Mouse (Mus musculus) spleen, adult 2 months (tissue): ENCODE measurements around the gene Ppm1h. TPM values are rescaled to one million over a fixed set of nuclear protein-coding genes. Genes with fewer than 3 reads are reported as not detected.

Experiments
- DNase-seq, 2 experiments: peaks; one replicate each; pipeline versions ENCODE4 v3.0.0 to v3.0.0-alpha.2; 2012 to 2021; ENCODE audit warnings: low spot score in 2 of 2, low read depth in 1 of 2
- H3K27ac ChIP-seq: fragments of 200-500 bp; 2 replicates; pipeline ENCODE4 v1.5.1; 2012; ENCODE audit warnings: low read length, inconsistent platforms; ENCODE audit not compliant: insufficient read depth
- H3K27me3 ChIP-seq: fragments of 200-500 bp; 2 replicates; pipeline ENCODE4 v1.6.1; 2012; ENCODE audit warnings: mild to moderate bottlenecking, moderate library complexity, low read length, inconsistent platforms; ENCODE audit not compliant: control insufficient read depth, insufficient read depth
- H3K36me3 ChIP-seq: fragments of 200-500 bp; 2 replicates; pipeline ENCODE4 v1.6.1; 2012; ENCODE audit warnings: mild to moderate bottlenecking, low read length, inconsistent platforms; ENCODE audit not compliant: control insufficient read depth, insufficient read depth
- H3K4me1 ChIP-seq: fragments of 200-500 bp; 2 replicates; pipeline ENCODE4 v1.6.1; 2011; ENCODE audit warnings: inconsistent platforms; ENCODE audit not compliant: control insufficient read depth, insufficient read depth, insufficient read length
- H3K4me3 ChIP-seq: fragments of 200-500 bp; 2 replicates; pipeline ENCODE4 v1.5.1; 2011; ENCODE audit warnings: mild to moderate bottlenecking, inconsistent platforms; ENCODE audit not compliant: insufficient read depth, insufficient read length; ENCODE audit errors: extremely low read depth
- CTCF ChIP-seq: fragments of 200-500 bp; IDR thresholded peaks from 2 replicates; pipeline ENCODE4 v1.5.1; 2011; ENCODE audit warnings: mild to moderate bottlenecking, inconsistent platforms; ENCODE audit not compliant: insufficient read depth, insufficient read length, insufficient replicate concordance; ENCODE audit errors: extremely low read depth
- POLR2A ChIP-seq: fragments of 200-500 bp; IDR thresholded peaks from 2 replicates; pipeline ENCODE4 v1.6.1; 2011; ENCODE audit warnings: low read depth, low read length, inconsistent platforms
- WGBS: fragments of 180-500 bp; shearing (Covaris S2); methylation state at CpG from one replicate; pipeline ENCODE4 v1.1.7; 2018; 5-methylcytosine and 5-hydroxymethylcytosine counted together
- polyA plus RNA-seq: library from polyadenylated mRNA; depleted of rRNA; stranded (reverse); fragments of >200 nt; gene quantifications from 2 replicates; pipeline ENCODE4 v1.2.3, GENCODE M21; 2012

Gene Ppm1h
- polyA plus RNA-seq, 1 experiment = 9.7 TPM

DNA sequence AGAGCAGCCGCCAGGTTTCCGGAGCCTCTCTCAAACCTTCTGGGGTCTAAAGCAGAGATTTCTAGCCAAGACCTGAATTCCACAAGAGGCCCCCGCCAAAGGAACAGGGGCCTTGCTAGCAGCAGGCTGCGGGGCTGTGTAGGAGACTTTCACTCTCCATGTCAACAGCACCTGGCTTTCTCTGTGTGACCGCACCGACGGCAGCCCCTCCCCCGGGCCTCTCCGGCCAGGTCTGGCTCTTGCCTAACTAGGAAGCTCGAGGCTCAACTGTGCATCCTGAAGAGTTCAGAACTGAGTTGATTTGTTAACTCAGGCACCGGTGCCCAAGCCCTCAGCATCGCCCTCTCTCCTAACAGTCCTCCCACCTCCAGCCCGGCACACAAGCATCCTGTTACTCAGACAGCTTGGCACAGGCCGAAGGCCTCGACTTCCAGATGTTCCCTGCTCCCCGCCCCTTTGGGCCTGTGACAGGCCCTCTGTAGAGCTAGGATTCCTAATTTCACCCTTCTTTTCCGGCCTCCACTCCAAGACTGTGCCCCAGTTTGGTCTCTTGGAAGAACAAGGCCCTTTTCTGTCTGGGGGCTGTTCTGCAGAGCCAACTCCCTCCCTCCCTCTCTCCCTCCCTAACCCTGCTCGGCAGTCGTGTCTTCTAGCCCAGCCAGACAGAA lies 234.3 kb downstream of the Ppm1h start:
- peak in 1 of 2 experiments; percentile 6 for DNase-seq
- H3K4me3 ChIP-seq = no peak overlapping the region
- TF ChIP-seq POLR2A (no peak), CTCF (no peak)
- WGBS = 42% methylated on average over 19 of the region's 19 CpGs
- peak overlapping the region; percentile 23; the same call in 1 of the 2 replicates for H3K27ac ChIP-seq
- no peaks in the 10 kb centered on the region for H3K36me3 ChIP-seq
- H3K27me3 ChIP-seq = no peaks in the 10 kb centered on the region
- no peaks in the 10 kb centered on the region for H3K4me1 ChIP-seq

DNA sequence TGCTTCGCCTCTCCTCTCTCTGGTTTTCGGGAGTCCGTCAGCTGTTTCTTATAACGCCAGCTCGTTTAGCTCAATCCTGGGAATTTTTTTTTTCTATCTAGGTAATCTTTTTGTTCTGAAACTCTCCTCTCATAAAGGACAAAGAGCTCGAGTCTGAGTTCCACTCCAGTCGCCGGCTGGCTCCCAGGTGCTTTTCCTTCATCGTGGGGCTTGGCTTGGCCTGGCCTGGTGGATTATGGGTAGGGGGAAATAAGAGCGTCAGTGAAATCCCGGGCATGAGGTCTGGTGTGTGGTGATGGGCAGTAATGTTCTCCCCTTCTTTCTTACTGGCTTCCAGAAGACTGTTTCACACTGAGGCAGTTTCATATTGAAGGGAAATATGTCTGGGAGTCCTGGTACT lies 234.8 kb downstream of the Ppm1h start:
- no peaks in the 10 kb centered on the region for H3K36me3 ChIP-seq
- TF ChIP-seq POLR2A (no peak), CTCF (no peak)
- 78% methylated on average over 11 of the region's 11 CpGs for WGBS
- DNase-seq = no peak
- no peaks in the 10 kb centered on the region for H3K27me3 ChIP-seq
- no peak overlapping the region for H3K4me3 ChIP-seq
- H3K4me1 ChIP-seq = no peaks in the 10 kb centered on the region
- H3K27ac ChIP-seq = peak overlapping the region; percentile 47; the same call in 1 of the 2 replicates

DNA sequence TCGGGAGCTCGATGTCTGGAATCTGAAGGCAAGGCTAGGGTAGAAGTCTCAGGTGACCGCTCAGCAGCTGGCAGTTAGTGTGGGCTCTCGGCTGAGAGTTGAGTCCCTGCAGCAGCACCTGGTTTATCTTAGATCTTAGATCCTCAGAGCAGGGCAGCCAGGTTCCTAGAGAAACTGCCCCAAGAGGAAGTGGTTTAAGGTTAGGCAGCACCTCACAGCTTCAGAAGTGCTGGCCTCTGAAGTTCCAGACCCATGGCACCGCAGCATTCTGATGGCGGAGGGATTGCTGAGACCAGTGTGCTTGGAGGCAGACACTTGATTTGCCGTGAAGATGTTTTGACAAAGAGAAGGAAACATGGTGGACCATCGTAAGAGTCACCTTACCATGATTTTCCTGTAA lies 237.3 kb downstream of the Ppm1h start:
- no peak for TF ChIP-seq POLR2A
- no peak for TF ChIP-seq CTCF
- WGBS = 58% methylated on average over 8 of the region's 8 CpGs
- no peak overlapping the region for H3K27ac ChIP-seq

DNA sequence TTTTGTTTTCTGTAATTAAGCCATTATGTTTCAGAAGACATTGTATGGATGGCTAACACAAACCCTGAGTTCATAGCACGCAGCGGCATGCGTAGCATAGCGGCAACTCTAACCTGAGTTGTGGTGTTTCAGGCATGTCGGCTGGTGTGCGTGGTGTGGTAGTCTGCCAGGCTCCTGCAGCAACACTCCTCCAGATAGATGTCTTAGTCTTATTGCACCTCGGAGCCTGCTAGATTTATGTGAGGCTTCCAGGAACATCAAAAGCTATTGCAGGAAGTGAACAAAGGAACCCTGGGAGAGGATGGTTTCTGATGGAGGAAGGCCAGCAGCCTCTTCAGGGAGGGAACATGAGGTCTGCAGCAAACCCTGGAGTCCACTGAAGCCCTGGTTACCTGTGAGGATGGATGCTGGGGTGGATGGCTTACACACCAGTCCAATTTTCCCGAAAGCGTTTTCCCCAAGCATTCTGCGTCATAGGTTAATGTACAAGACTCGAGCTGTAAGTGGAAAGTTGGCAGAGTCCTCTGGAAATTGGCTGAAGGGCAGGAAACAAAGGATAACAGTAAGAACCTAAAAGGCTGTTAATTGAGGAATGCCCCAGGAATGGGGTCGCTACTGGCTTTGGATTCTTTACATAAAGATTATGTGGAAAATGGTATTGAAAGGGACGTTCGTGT lies 239.2 kb downstream of the Ppm1h start:
- TF ChIP-seq CTCF (no peak), POLR2A (no peak)
- no peak for DNase-seq
- Histone ChIP-seq H3K36me3 (no peaks in the 10 kb centered on the region), H3K27me3 (no peaks in the 10 kb centered on the region), H3K27ac (no peak overlapping the region), H3K4me3 (no peak overlapping the region), H3K4me1 (no peaks in the 10 kb centered on the region)
- 89% methylated on average over 14 of the region's 14 CpGs for WGBS

More for the DNA sequence above, 237.3 kb downstream of the Ppm1h start:
- Histone ChIP-seq H3K27me3 (no peaks in the 10 kb centered on the region), H3K36me3 (no peaks in the 10 kb centered on the region), H3K4me1 (no peaks in the 10 kb centered on the region), H3K4me3 (no peak overlapping the region)
- no peak for DNase-seq

DNA sequence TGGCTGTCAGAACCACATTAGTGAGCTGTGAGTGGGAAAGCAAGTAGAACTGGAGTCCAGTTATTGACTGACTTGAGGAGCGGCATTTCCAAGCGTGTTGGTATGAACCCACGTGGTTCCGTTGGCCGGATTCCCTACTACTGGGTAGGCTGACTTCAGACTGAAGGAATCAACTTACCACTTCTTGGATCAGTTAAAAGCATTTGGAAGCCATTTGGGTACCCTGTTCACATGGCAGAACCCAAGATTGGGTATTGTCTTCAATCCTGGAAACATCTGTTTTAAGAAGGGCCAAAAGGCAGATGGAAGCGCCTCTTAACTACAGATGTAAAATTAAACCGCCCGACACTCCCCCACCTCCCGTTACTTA lies 239.7 kb downstream of the Ppm1h start:
- no peak for DNase-seq
- H3K4me1 ChIP-seq = no peaks in the 10 kb centered on the region
- WGBS = 92% methylated on average over 9 of the region's 9 CpGs
- TF ChIP-seq CTCF (no peak), POLR2A (no peak)
- H3K27me3 ChIP-seq = no peaks in the 10 kb centered on the region
- no peaks in the 10 kb centered on the region for H3K36me3 ChIP-seq
- H3K4me3 ChIP-seq = no peak overlapping the region
- no peak overlapping the region for H3K27ac ChIP-seq

DNA sequence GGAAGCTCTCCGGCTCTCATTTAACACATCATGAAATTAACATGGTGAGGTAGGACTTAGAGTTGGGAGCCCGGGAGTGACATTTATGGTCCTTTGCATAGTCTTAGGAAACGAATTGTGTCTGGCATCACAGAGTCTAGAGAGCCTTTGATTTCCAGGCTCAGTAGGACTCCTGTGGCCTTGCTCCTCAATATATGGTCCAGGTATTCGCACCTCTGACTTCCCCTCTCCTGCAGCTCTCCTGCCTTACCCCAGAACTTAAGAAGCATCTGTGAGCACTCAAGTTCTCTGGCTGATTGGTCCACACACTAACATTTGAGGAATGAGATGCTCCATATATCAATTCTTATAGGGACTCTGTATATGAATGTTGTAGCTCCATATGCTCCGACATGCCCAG lies 240.2 kb downstream of the Ppm1h start:
- no peak overlapping the region for H3K27ac ChIP-seq
- TF ChIP-seq CTCF = no peak
- TF ChIP-seq POLR2A = no peak
- H3K4me1 ChIP-seq = no peaks in the 10 kb centered on the region
- WGBS = 93% methylated on average over 5 of the region's 5 CpGs
- no peak for DNase-seq
- no peak overlapping the region for H3K4me3 ChIP-seq
- no peaks in the 10 kb centered on the region for H3K36me3 ChIP-seq
- H3K27me3 ChIP-seq = no peaks in the 10 kb centered on the region

DNA sequence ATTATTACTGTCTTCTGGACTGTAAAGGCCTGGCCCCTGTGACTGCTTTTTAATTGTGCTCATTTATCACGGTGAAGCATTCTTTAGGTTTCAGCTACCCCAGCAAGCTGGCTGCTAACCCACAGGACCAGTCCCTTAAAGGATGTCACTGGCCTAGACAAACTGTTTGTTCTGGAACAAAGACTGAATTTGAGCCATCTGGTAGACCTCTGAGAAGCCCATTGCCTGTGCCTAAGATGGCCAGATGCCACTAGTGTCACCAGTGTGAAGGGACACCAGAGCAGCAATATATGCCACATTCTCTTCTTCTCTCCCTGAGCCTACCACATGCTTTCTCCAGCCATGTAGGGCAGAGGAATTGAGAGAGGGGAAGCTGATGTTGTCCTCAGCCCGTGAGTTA lies 240.9 kb downstream of the Ppm1h start:
- WGBS = 89% methylated on average over 2 of the region's 2 CpGs
- DNase-seq = no peak
- TF ChIP-seq CTCF = no peak
- no peak for TF ChIP-seq POLR2A
- Histone ChIP-seq H3K27ac (no peak overlapping the region), H3K4me3 (no peak overlapping the region), H3K4me1 (no peaks in the 10 kb centered on the region), H3K27me3 (no peaks in the 10 kb centered on the region), H3K36me3 (no peaks in the 10 kb centered on the region)
